Mouse (Mus musculus) liver, embryonic 14.5 days (tissue): ENCODE results near the gene Ugt1a7c.

Experiments used
- CTCF ChIP-seq: IDR thresholded peaks from 2 replicates; pipeline ENCODE4 v1.5.1; 2016; ENCODE audit warnings: antibody characterized with exemption, low read depth, control low read depth
- EP300 ChIP-seq: IDR thresholded peaks from 2 replicates; pipeline ENCODE4 v1.6.1; 2016; ENCODE audit warnings: antibody characterized with exemption, low read depth

DNA sequence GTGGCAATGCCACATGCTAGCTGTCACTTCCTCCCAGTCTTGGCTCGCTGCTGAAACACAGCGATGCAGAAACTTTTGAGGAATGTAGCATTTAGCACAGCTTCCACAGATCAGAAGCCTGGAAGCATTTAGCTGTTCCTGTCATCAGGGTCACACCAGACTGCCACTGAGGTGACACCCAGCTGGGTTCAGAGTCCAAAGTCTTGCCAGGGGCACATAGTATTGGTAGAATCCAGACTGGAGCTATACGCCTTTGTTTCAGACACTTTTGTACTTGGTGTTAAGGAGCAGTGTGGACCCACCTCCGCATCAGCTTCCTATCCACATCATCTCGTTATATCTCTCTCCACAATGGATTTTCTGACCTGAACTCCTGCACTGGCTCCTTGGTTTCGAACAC, 158.7 kb downstream of the Ugt1a7c start:
- no peak for TF ChIP-seq CTCF
- no peak for TF ChIP-seq EP300
